Mouse (Mus musculus) bone marrow macrophage, adult 2 months (primary cell): Measurements from ENCODE around the gene Gucy2g.

ENCODE experiments used
- CTCF ChIP-seq: IDR thresholded peaks from 2 replicates; pipeline ENCODE4 v1.5.1; 2012; ENCODE audit warnings: low read depth, mild to moderate bottlenecking, low read length, moderate library complexity
- POLR2A ChIP-seq: IDR thresholded peaks from 2 replicates; pipeline ENCODE4 v1.6.1; 2012; ENCODE audit warnings: mild to moderate bottlenecking, low read depth, low read length, borderline replicate concordance

- no peak for TF ChIP-seq POLR2A
- TF ChIP-seq CTCF = no peak
Measured at GRCm38 (mm10) chr19:55158606-55159005, 82.4 kb downstream of the Gucy2g start.
